Mouse (Mus musculus) CH12.LX (cell line): ENCODE results near the gene Schip1. TPM values are rescaled to one million over a fixed set of nuclear protein-coding genes. Genes with fewer than 3 reads are reported as not detected.

Experiments used
- DNase-seq: peaks from one replicate; pipeline ENCODE4 v3.0.0-alpha.2; 2013; ENCODE audit errors: extremely low read depth
- H3K27ac ChIP-seq: 2 replicates; pipeline ENCODE4 v1.5.1; 2012; ENCODE audit warnings: low read depth, mild to moderate bottlenecking, control low read depth, moderate library complexity; ENCODE audit not compliant: insufficient read depth
- H3K27me3 ChIP-seq: replicated peaks from 2 replicates; pipeline ENCODE3; 2012; ENCODE audit warnings: inconsistent platforms
- H3K36me3 ChIP-seq, 2 experiments: replicated peaks in 1 of 2; 2 replicates each; pipeline versions ENCODE3 to v1.6.1; 2012; ENCODE audit warnings: inconsistent platforms in 1 of 2, low read length in 1 of 2, mild to moderate bottlenecking in 1 of 2, mixed read lengths in 1 of 2, moderate library complexity in 1 of 2; ENCODE audit not compliant: control insufficient read depth in 1 of 2, insufficient read depth in 1 of 2
- H3K4me1 ChIP-seq, 2 experiments: 2 replicates each; pipeline ENCODE4 v1.6.1; 2012; ENCODE audit warnings: inconsistent platforms in 1 of 2, moderate library complexity in 1 of 2; ENCODE audit not compliant: insufficient read depth in 2 of 2, control insufficient read depth in 1 of 2
- H3K4me2 ChIP-seq: 2 replicates; pipeline ENCODE4 v1.6.1; 2012; ENCODE audit warnings: low read depth, mild to moderate bottlenecking, control low read depth; ENCODE audit not compliant: poor library complexity, insufficient read depth, severe bottlenecking
- H3K4me3 ChIP-seq, 3 experiments: fragments of 150-350 bp in 1 of 3; sonication (generic) in 1 of 3; replicated peaks in 1 of 3; 2 replicates each; pipeline versions ENCODE3 to v1.5.1; 2011 to 2012; ENCODE audit warnings: low read depth in 2 of 3, low read length in 2 of 3, mild to moderate bottlenecking in 2 of 3, moderate library complexity in 2 of 3, control low read depth in 1 of 3, improper control_type of control experiment in 1 of 3, inconsistent platforms in 1 of 3, mixed read lengths in 1 of 3; ENCODE audit not compliant: poor library complexity in 1 of 3
- H3K79me2 ChIP-seq: replicated peaks from 2 replicates; pipeline ENCODE4 v1.6.1; 2012; ENCODE audit warnings: mild to moderate bottlenecking, moderate library complexity; ENCODE audit not compliant: control insufficient read depth, poor library complexity, insufficient read depth, severe bottlenecking; ENCODE audit errors: extremely low read depth
- H3K9ac ChIP-seq: 2 replicates; pipeline ENCODE4 v1.6.1; 2012; ENCODE audit warnings: low read depth, mild to moderate bottlenecking, control low read depth, moderate library complexity; ENCODE audit not compliant: insufficient read depth
- H3K9me3 ChIP-seq: replicated peaks from 2 replicates; pipeline ENCODE3; 2012; ENCODE audit warnings: low read length, inconsistent platforms, mixed read lengths
- CTCF ChIP-seq, 2 experiments: IDR thresholded peaks in 1 of 2; conservative IDR thresholded peaks in 1 of 2; 2 replicates each; pipeline ENCODE4 v1.5.1; 2011 to 2012; ENCODE audit warnings: low read depth in 2 of 2, low read length in 2 of 2, improper control_type of control experiment in 1 of 2, inconsistent platforms in 1 of 2, mild to moderate bottlenecking in 1 of 2, moderate library complexity in 1 of 2
- E2F4 ChIP-seq: IDR thresholded peaks from 2 replicates; pipeline ENCODE4 v1.6.1; 2011; ENCODE audit warnings: low read depth, low read length, improper control_type of control experiment; ENCODE audit not compliant: insufficient replicate concordance
- EP300 ChIP-seq: IDR thresholded peaks from 2 replicates; pipeline ENCODE4 v1.6.1; 2011; ENCODE audit warnings: low read length, improper control_type of control experiment
- IRF4 ChIP-seq: IDR thresholded peaks from 2 replicates; pipeline ENCODE4 v1.6.1; 2014; ENCODE audit warnings: low read depth, mild to moderate bottlenecking, inconsistent platforms, low read length, improper control_type of control experiment
- JUN ChIP-seq: IDR thresholded peaks from 2 replicates; pipeline ENCODE4 v1.6.1; 2011; ENCODE audit warnings: low read depth, mild to moderate bottlenecking, low read length, improper control_type of control experiment, moderate library complexity; ENCODE audit not compliant: insufficient read depth
- JUND ChIP-seq: conservative IDR thresholded peaks from 2 replicates; pipeline ENCODE4 v1.6.1; 2011; ENCODE audit warnings: low read depth, low read length, improper control_type of control experiment
- MAFK ChIP-seq: IDR thresholded peaks from 2 replicates; pipeline ENCODE4 v1.6.1; 2011; ENCODE audit warnings: low read length, improper control_type of control experiment; ENCODE audit not compliant: insufficient replicate concordance
- MAX ChIP-seq: IDR thresholded peaks from 2 replicates; pipeline ENCODE4 v1.6.1; 2011; ENCODE audit warnings: low read length, improper control_type of control experiment
- MXI1 ChIP-seq: IDR thresholded peaks from 2 replicates; pipeline ENCODE4 v1.6.1; 2011; ENCODE audit warnings: mild to moderate bottlenecking, low read depth, low read length, improper control_type of control experiment
- MYC ChIP-seq: IDR thresholded peaks from 2 replicates; pipeline ENCODE4 v1.6.1; 2011; ENCODE audit warnings: low read depth, mild to moderate bottlenecking, improper control_type of control experiment, low read length
- RAD21 ChIP-seq: IDR thresholded peaks from 2 replicates; pipeline ENCODE4 v1.6.1; 2011; ENCODE audit warnings: low read depth, mild to moderate bottlenecking, low read length, improper control_type of control experiment, moderate library complexity
- TCF12 ChIP-seq: IDR thresholded peaks from 2 replicates; pipeline ENCODE4 v1.6.1; 2014; ENCODE audit warnings: low read depth, mild to moderate bottlenecking, inconsistent platforms, low read length, improper control_type of control experiment
- UBTF ChIP-seq: IDR thresholded peaks from 2 replicates; pipeline ENCODE4 v1.6.1; 2012; ENCODE audit warnings: low read depth, mild to moderate bottlenecking, inconsistent platforms, low read length, improper control_type of control experiment, moderate library complexity
- USF1 ChIP-seq: IDR thresholded peaks from 2 replicates; pipeline ENCODE4 v1.6.1; 2014; ENCODE audit warnings: low read depth, mild to moderate bottlenecking, inconsistent platforms, low read length, improper control_type of control experiment
- ZC3H11A ChIP-seq: IDR thresholded peaks from 2 replicates; pipeline ENCODE4 v1.6.1; 2012; ENCODE audit warnings: low read depth, mild to moderate bottlenecking, inconsistent platforms, low read length, improper control_type of control experiment
- dilution Hi-C: fragments of 300-500 bp; cut with MboI; formaldehyde crosslinking; loops from 2 replicates; pipeline ENCODE4 v1.14.3; 2020; ENCODE audit warnings: low sequenced_read_pairs; ENCODE audit not compliant: extremely low pct_unique_long_range_greater_than_20kb, extremely low pct_ligation_motif_present
- in situ Hi-C: fragments of 300-500 bp; cut with MboI; formaldehyde crosslinking; loops from 3 replicates; pipeline ENCODE4 v1.14.3; 2019; ENCODE audit warnings: low sequenced_read_pairs, low pct_ligation_motif_present, low pct_unique_long_range_greater_than_20kb, mixed read lengths
- polyA plus RNA-seq: library from polyadenylated mRNA; unstranded; fragments of >175 nt; gene quantifications from 2 replicates; pipeline ENCODE4 v1.2.1, GENCODE M21; 2012; ENCODE audit warnings: low read depth; ENCODE audit not compliant: insufficient read length
- total RNA-seq, 2 experiments: library from RNA; depleted of rRNA; stranded (reverse); fragments of 300-350 nt in 1 of 2; fragments of >200 nt in 1 of 2; gene quantifications; 2 replicates each; pipeline ENCODE4 v1.2.3; 2012 to 2014

Gene Schip1
- total and polyA plus RNA-seq, 3 experiments, result 0.25 to 0.36 TPM; not detected in 1

GRCm38 (mm10) chr3:68284500-68284899 lies 219.9 kb downstream of the Schip1 start:
- Histone ChIP-seq H3K4me3 (no peak overlapping the region), H3K36me3 (no peaks in the 10 kb centered on the region), H3K79me2 (no peaks in the 10 kb centered on the region), H3K4me2 (no peak overlapping the region), H3K4me1 (no peaks in the 10 kb centered on the region), H3K9ac (no peak overlapping the region), H3K27ac (no peak overlapping the region), H3K9me3 (no peaks in the 10 kb centered on the region), H3K27me3 (no peaks in the 10 kb centered on the region)
- no peak for TF ChIP-seq MYC
- TF ChIP-seq EP300, result no peak
- TF ChIP-seq JUND, result no peak
- TF ChIP-seq MXI1, result no peak
- TF ChIP-seq IRF4, result no peak
- TF ChIP-seq TCF12, result no peak
- in situ Hi-C loops (no loop called here), dilution Hi-C loops (no loop called here)
- DNase-seq, result no peak

GRCm38 (mm10) chr3:68296752-68297151 lies 232.2 kb downstream of the Schip1 start:
- dilution Hi-C loops, result no loop called here

DNA sequence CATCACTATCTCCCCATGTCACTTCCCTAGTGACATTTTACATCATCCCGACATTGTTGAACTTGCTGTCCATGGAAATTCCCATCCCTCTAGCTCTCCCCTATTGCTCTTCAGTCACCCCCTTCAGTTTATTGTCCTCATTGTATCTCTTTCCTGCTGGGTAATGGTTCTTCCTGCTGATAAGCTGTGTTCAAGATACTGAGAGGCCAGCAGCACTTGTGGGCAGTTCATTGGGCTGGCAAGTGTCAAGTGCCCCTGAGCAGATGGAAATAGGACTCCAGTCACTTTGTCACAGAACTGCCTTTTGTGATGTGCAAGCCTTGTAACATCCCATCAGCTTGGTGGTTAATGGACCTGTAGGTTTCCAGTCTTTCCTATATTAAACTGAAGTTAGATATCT lies 241.0 kb downstream of the Schip1 start:
- no peak overlapping the region for H3K27ac ChIP-seq
- no peaks in the 10 kb centered on the region for H3K79me2 ChIP-seq
- dilution Hi-C loops (no loop called here), in situ Hi-C loops (no loop called here)
- H3K27me3 ChIP-seq, result no peaks in the 10 kb centered on the region
- no peaks in the 10 kb centered on the region for H3K9me3 ChIP-seq
- TF ChIP-seq USF1, result no peak
- TF ChIP-seq UBTF, result no peak
- no peak for TF ChIP-seq RAD21
- TF ChIP-seq ZC3H11A, result no peak
- TF ChIP-seq JUN, result no peak
- no peak for TF ChIP-seq MAX
- peaks cover 0 to 2% of the 10 kb centered on the region in 2 experiments; a peak in 1 of 4 replicates for H3K4me1 ChIP-seq
- H3K4me3 ChIP-seq, result no peak overlapping the region
- DNase-seq, result no peak
- no peak overlapping the region for H3K9ac ChIP-seq
- H3K4me2 ChIP-seq, result no peak overlapping the region
- H3K36me3 ChIP-seq, result no peaks in the 10 kb centered on the region

More at GRCm38 (mm10) chr3:68296752-68297151, 232.2 kb downstream of the Schip1 start:
- no peaks in the 10 kb centered on the region for H3K27me3 ChIP-seq
- H3K4me1 ChIP-seq, result no peaks in the 10 kb centered on the region
- H3K9me3 ChIP-seq, result no peaks in the 10 kb centered on the region
- no peaks in the 10 kb centered on the region for H3K79me2 ChIP-seq
- H3K4me3 ChIP-seq, result no peak overlapping the region
- TF ChIP-seq MAFK (no peak), CTCF (conservative IDR thresholded peaks at IDR 0.05 in 1 of 2, IDR thresholded peaks at IDR 0.05 in 1 of 2; ENCODE audit: low read depth in 2 of 2, low read length in 2 of 2) (no peak), E2F4 (no peak)
- TF ChIP-seq, all 38 proteins: peak for 0
- DNase-seq, result no peak
- H3K9ac ChIP-seq, result no peak overlapping the region
- H3K36me3 ChIP-seq, result no peaks in the 10 kb centered on the region
- H3K4me2 ChIP-seq, result no peak overlapping the region
- no peak overlapping the region for H3K27ac ChIP-seq
- in situ Hi-C loops, result no loop called here
